Mouse (Mus musculus) gastrocnemius, postnatal 25 days (tissue): ENCODE results near the gene Hoxd9. TPM values are rescaled to one million over a fixed set of nuclear protein-coding genes. Genes with fewer than 3 reads are reported as not detected.

Experiments
- microRNA-seq, 2 experiments: library from miRNA; unstranded; fragments of <30 nt; microRNA quantifications; one replicate each; pipeline ENCODE4 v1.2.0; 2021; ENCODE audit warnings: borderline replicate concordance in 2 of 2
- total RNA-seq, 2 experiments: library from RNA; stranded (reverse); gene quantifications; 1 replicate in 1 of 2; 2 replicates in 1 of 2; pipeline ENCODE4 v1.2.3; 2021

Hoxd9 gene
- total RNA-seq, 2 experiments from 2014 or later: 5.7 to 14.7 TPM

Small RNA genes within 50 kb of the gene (microRNA-seq; reads per million reads assigned to microRNA genes)
- gene Gm44463 (0 reads per million in 2 experiments), gene Mir10b (15,115 to 33,849 reads per million in 2 experiments)

Other genes with a start within 250 kb of the Hoxd9 start
- 10 to 100 TPM; 43.6 to 48.4 TPM for gene Lnpk, start 118.3 kb upstream of the Hoxd9 start, total RNA-seq
- gene Evx2, start 38.2 kb upstream of the Hoxd9 start, total RNA-seq: under 1 TPM in 1 of 2 experiments, not detected in 1; 0.08 TPM
- not detected for gene Hoxd13, start 29.4 kb upstream of the Hoxd9 start, total RNA-seq
- not detected for gene Hoxd12, start 22.7 kb upstream of the Hoxd9 start, total RNA-seq
- under 1 TPM in 1 of 2 experiments, not detected in 1; 0.26 TPM for gene Hoxd11, start 18.2 kb upstream of the Hoxd9 start, total RNA-seq
- 1 to 10 TPM; 1.5 to 4.5 TPM for gene Hoxd10, start 5.8 kb upstream of the Hoxd9 start, total RNA-seq
- gene Hoxd8, start 6.9 kb downstream of the Hoxd9 start, total RNA-seq: 10 to 100 TPM; 11.7 to 30.6 TPM
- not detected for gene Hoxd3, start 14.2 kb downstream of the Hoxd9 start, total RNA-seq
- 1 to 10 TPM; 1.4 to 2.2 TPM for gene Hoxd4, start 14.2 kb downstream of the Hoxd9 start, total RNA-seq
- under 1 TPM in 1 of 2 experiments, not detected in 1; 0.27 TPM for gene Gm28230, start 29.0 kb downstream of the Hoxd9 start, total RNA-seq
- not detected for gene Hoxd1, start 65.3 kb downstream of the Hoxd9 start, total RNA-seq
- 10 to 100 TPM; 33.2 to 43.5 TPM for gene Mtx2, start 128.1 kb downstream of the Hoxd9 start, total RNA-seq